Mouse (Mus musculus) lung, postnatal 25 days (tissue): ENCODE measurements around the gene Pou2f1.
A peak's percentile ranks its signal among the peaks of the same experiment; 100 is the strongest.
"Not testable (repeated sequence)": the region's sequence is repeated elsewhere in the genome, so short reads cannot be mapped to it uniquely, and the experiment has no call there.

ENCODE experiments used
- DNase-seq: peaks from one replicate; pipeline ENCODE4 v3.0.0; 2022; ENCODE audit warnings: low spot score

Pou2f1 gene

GRCm38 (mm10) chr1:166003181-166004022 lies 924 bp upstream of the Pou2f1 start:
- peak; percentile 96 for DNase-seq

- DNase-seq, result peak; percentile 31
Observed at GRCm38 (mm10) chr1:166001904-166002489, 481 bp downstream of the Pou2f1 start.

- DNase-seq, result peak; percentile 47
Observed at GRCm38 (mm10) chr1:166001121-166001903, 1.2 kb downstream of the Pou2f1 start.

- peak; percentile 32 for DNase-seq
Observed at GRCm38 (mm10) chr1:166000601-166001120, 1.8 kb downstream of the Pou2f1 start.

GRCm38 (mm10) chr1:165999709-166000108 lies 2.8 kb downstream of the Pou2f1 start:
- no peak for DNase-seq

- no peak for DNase-seq
Observed at GRCm38 (mm10) chr1:165995661-165996055, 6.8 kb downstream of the Pou2f1 start.

- not testable (repeated sequence) for DNase-seq
Observed at GRCm38 (mm10) chr1:165995011-165995660, 7.3 kb downstream of the Pou2f1 start.

- DNase-seq, result no peak
Observed at GRCm38 (mm10) chr1:165994279-165994678, 8.2 kb downstream of the Pou2f1 start.

- DNase-seq, result no peak
Observed at GRCm38 (mm10) chr1:165993270-165994156, 9.0 kb downstream of the Pou2f1 start.

- DNase-seq, result no peak
Observed at GRCm38 (mm10) chr1:165988536-165988935, 13.9 kb downstream of the Pou2f1 start.

GRCm38 (mm10) chr1:165988072-165988471 lies 14.4 kb downstream of the Pou2f1 start:
- no peak for DNase-seq

- no peak for DNase-seq
Observed at GRCm38 (mm10) chr1:165985743-165986360, 16.6 kb downstream of the Pou2f1 start.

- no peak for DNase-seq
Observed at GRCm38 (mm10) chr1:165985186-165985585, 17.3 kb downstream of the Pou2f1 start.

- peak; percentile 12 for DNase-seq
Observed at GRCm38 (mm10) chr1:165976672-165977448, 25.6 kb downstream of the Pou2f1 start.

GRCm38 (mm10) chr1:165969001-165969690 lies 33.3 kb downstream of the Pou2f1 start:
- no peak for DNase-seq

- peak; percentile 47 for DNase-seq
Observed at GRCm38 (mm10) chr1:165967027-165967654, 35.3 kb downstream of the Pou2f1 start.

GRCm38 (mm10) chr1:165966156-165966914 lies 36.1 kb downstream of the Pou2f1 start:
- no peak for DNase-seq
